Mouse (Mus musculus) ovary, postnatal 14 days (tissue): ENCODE measurements around the gene Tmem82.

Experiments used
- DNase-seq: peaks from one replicate; pipeline ENCODE4 v3.0.0; 2022; ENCODE audit warnings: low spot score

Gene Tmem82

GRCm38 (mm10) chr4:141609538-141609937 lies 8.9 kb downstream of the Tmem82 start:
- no peak for DNase-seq

GRCm38 (mm10) chr4:141605861-141606260 lies 12.6 kb downstream of the Tmem82 start, which contains the start of gene Fblim1:
Gene Fblim1 (minus strand): TSS chr4:141606096.
- no peak for DNase-seq

- no peak for DNase-seq
Observed at GRCm38 (mm10) chr4:141605421-141605820, 13.0 kb downstream of the Tmem82 start.

- peak; percentile 35 for DNase-seq
Observed at GRCm38 (mm10) chr4:141604493-141604892, 13.9 kb downstream of the Tmem82 start.

GRCm38 (mm10) chr4:141603921-141604320 lies 14.5 kb downstream of the Tmem82 start:
- no peak for DNase-seq

GRCm38 (mm10) chr4:141602523-141603223 lies 15.8 kb downstream of the Tmem82 start:
- no peak for DNase-seq

- DNase-seq = no peak
Observed at GRCm38 (mm10) chr4:141601148-141601862, 17.1 kb downstream of the Tmem82 start.

GRCm38 (mm10) chr4:141600364-141600763 lies 18.1 kb downstream of the Tmem82 start:
- DNase-seq = no peak

GRCm38 (mm10) chr4:141599251-141600141 lies 18.9 kb downstream of the Tmem82 start:
- DNase-seq = no peak

GRCm38 (mm10) chr4:141598894-141599250 lies 19.6 kb downstream of the Tmem82 start:
- DNase-seq = no peak

- DNase-seq = no peak
Observed at GRCm38 (mm10) chr4:141598199-141598893, 20.1 kb downstream of the Tmem82 start.

- no peak for DNase-seq
Observed at GRCm38 (mm10) chr4:141596700-141597328, 21.6 kb downstream of the Tmem82 start.

- no peak for DNase-seq
Observed at GRCm38 (mm10) chr4:141595605-141596268, 22.7 kb downstream of the Tmem82 start.

- no peak for DNase-seq
Observed at GRCm38 (mm10) chr4:141595138-141595537, 23.3 kb downstream of the Tmem82 start.

GRCm38 (mm10) chr4:141591547-141591946 lies 26.9 kb downstream of the Tmem82 start:
- DNase-seq = no peak

GRCm38 (mm10) chr4:141583919-141584318 lies 34.5 kb downstream of the Tmem82 start:
- DNase-seq = no peak

- DNase-seq = no peak
Observed at GRCm38 (mm10) chr4:141581051-141581450, 37.4 kb downstream of the Tmem82 start.

- DNase-seq = no peak
Observed at GRCm38 (mm10) chr4:141578833-141579232, 39.6 kb downstream of the Tmem82 start.

GRCm38 (mm10) chr4:141576877-141577276 lies 41.6 kb downstream of the Tmem82 start:
- no peak for DNase-seq

- DNase-seq = no peak
Observed at GRCm38 (mm10) chr4:141576404-141576803, 42.0 kb downstream of the Tmem82 start.
